Mouse (Mus musculus): ENCODE data around the gene Nox1. TPM values are rescaled to one million over a fixed set of nuclear protein-coding genes. Genes with fewer than 3 reads are reported as not detected.

Nox1 gene
- 0.05 and 0.11 TPM in 2 replicates for polyA plus RNA-seq (2015; fragmentation: Nextera tagmentation; extraction: Ambion mirVana)

DNA sequence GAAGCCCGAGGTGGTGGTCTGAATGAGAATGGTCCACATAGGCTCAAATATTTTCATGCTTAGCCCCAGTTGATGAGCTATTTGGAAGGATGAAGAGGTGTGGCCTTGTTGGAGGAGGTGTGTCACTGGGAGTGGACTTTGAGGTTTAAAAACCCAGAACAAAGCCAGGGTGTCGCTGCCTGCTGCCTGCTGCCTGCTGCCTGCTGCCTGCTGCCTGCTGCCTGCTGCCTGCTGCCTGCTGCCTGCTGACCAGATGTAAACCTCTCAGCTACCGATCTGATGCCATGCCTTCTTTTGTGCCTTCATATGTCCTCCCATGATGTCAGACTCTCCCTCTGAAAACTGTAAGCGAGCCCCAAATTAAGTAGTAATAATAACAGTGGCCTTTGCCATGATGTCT, at the start of gene Nox1:
TSS of gene Nox1 (minus strand) at position 101 of the 400 bp plus-strand sequence.
- no peaks in the 10 kb centered on the region for H3K36me3 ChIP-seq (ENCODE audit: control insufficient read depth, insufficient read depth, low read length)
- no peak within 1 kb of the TSS for H3K27ac ChIP-seq (ENCODE audit: low read length)
- H3K9me3 ChIP-seq (ENCODE audit: control insufficient read depth, low read length), result no peaks in the 10 kb centered on the region
- H3K9ac ChIP-seq (ENCODE audit: low read depth, low read length), result no peak within 1 kb of the TSS
- no peaks in the 10 kb centered on the region for H3K4me1 ChIP-seq (ENCODE audit: control insufficient read depth, insufficient read depth, low read length)
- H3K4me2 ChIP-seq (ENCODE audit: low read depth, low read length), result no peak within 1 kb of the TSS
- no peak within 1 kb of the TSS for H3K4me3 ChIP-seq (ENCODE audit: low read length)
- WGBS, result 66% methylated on average over 4 of the region's 4 CpGs
- no peak for ATAC-seq
- H3K27me3 ChIP-seq (replicated peaks; ENCODE audit: control insufficient read depth, insufficient read depth, low read length), result no peaks in the 10 kb centered on the region

DNA sequence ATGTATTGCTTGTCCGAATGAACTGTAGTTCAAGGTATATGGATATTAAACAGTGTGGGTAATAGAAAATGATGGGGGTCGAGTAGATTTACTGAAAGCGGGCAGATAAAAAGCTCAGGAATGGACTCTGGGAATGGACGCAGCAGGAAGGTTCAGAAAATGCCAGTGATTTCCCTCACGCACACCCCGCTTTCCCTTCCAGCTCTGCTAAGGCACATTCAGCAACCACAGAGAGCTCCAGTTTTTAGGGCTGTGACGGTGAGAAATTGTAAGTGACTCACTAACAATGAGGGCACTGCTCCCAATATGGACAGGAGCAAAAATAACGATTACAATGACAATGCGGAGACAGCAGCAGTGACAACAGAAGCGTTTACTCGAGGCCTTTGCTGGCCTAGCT, 40.4 kb upstream of the Nox1 start:
- H3K27ac ChIP-seq (ENCODE audit: low read length), result no peak overlapping the region
- no peak overlapping the region for H3K9ac ChIP-seq (ENCODE audit: low read depth, low read length)
- H3K36me3 ChIP-seq (ENCODE audit: control insufficient read depth, insufficient read depth, low read length), result no peaks in the 10 kb centered on the region
- 78% methylated on average over 11 of the region's 11 CpGs for WGBS
- no peak overlapping the region for H3K4me2 ChIP-seq (ENCODE audit: low read depth, low read length)
- H3K4me3 ChIP-seq (ENCODE audit: low read length), result no peak overlapping the region
- H3K4me1 ChIP-seq (ENCODE audit: control insufficient read depth, insufficient read depth, low read length), result no peaks in the 10 kb centered on the region
- no peaks in the 10 kb centered on the region for H3K9me3 ChIP-seq (ENCODE audit: control insufficient read depth, low read length)
- no peaks in the 10 kb centered on the region for H3K27me3 ChIP-seq (replicated peaks; ENCODE audit: control insufficient read depth, insufficient read depth, low read length)
- no peak for ATAC-seq

DNA sequence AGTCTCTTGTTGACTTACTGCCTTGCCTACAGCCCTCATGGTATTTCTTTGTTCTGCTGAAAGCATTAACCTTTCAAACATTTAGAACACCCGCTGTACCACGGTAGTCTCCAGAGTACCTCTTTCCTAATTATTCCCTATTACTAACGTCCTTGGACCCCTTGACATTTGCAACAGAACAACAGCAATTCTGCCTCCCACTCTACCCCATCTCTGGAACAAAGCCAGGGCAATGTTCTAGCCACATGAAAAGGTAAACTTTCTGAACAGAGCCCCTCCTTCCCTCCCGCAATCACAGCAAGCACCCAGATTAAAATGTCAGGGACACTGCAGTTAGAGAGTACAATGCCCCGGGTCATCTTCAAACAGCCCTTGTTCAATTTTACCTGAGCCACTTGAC, 39.4 kb upstream of the Nox1 start:
- Histone ChIP-seq H3K4me2 (ENCODE audit: low read depth, low read length) (no peak overlapping the region), H3K27me3 (replicated peaks; ENCODE audit: control insufficient read depth, insufficient read depth, low read length) (no peaks in the 10 kb centered on the region), H3K36me3 (ENCODE audit: control insufficient read depth, insufficient read depth, low read length) (no peaks in the 10 kb centered on the region), H3K4me1 (ENCODE audit: control insufficient read depth, insufficient read depth, low read length) (no peaks in the 10 kb centered on the region), H3K27ac (ENCODE audit: low read length) (no peak overlapping the region), H3K9ac (ENCODE audit: low read depth, low read length) (no peak overlapping the region), H3K4me3 (ENCODE audit: low read length) (no peak overlapping the region), H3K9me3 (ENCODE audit: control insufficient read depth, low read length) (no peaks in the 10 kb centered on the region)
- 69% methylated on average over 5 of the region's 5 CpGs for WGBS
- ATAC-seq, result no peak

DNA sequence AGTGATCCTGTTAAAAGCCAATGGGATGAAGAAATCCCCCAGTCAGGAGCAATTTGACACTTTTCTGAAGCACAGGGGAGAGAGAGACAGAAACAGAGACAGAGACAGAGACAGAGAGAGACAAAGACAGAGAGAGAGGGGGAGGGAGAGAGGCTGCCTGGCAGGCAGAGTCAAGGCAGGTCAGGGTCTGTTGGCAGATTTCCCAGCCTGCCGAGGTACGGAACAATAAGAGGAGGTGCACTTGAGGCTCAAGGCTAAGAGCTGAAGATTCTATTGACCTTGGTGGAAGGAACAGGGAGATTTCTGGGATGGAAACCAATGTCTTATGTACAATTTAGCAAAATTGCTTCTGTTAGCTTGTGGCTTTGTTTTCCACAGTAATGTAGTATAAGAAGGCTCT, 26.4 kb upstream of the Nox1 start:
- Histone ChIP-seq H3K27me3 (replicated peaks; ENCODE audit: control insufficient read depth, insufficient read depth, low read length) (no peaks in the 10 kb centered on the region), H3K4me1 (ENCODE audit: control insufficient read depth, insufficient read depth, low read length) (no peaks in the 10 kb centered on the region), H3K4me2 (ENCODE audit: low read depth, low read length) (no peak overlapping the region), H3K9ac (ENCODE audit: low read depth, low read length) (no peak overlapping the region), H3K4me3 (ENCODE audit: low read length) (no peak overlapping the region), H3K9me3 (ENCODE audit: control insufficient read depth, low read length) (no peaks in the 10 kb centered on the region), H3K27ac (ENCODE audit: low read length) (no peak overlapping the region), H3K36me3 (ENCODE audit: control insufficient read depth, insufficient read depth, low read length) (no peaks in the 10 kb centered on the region)
- ATAC-seq, result no peak
- WGBS, result 52% methylated on average over 2 of the region's 2 CpGs

DNA sequence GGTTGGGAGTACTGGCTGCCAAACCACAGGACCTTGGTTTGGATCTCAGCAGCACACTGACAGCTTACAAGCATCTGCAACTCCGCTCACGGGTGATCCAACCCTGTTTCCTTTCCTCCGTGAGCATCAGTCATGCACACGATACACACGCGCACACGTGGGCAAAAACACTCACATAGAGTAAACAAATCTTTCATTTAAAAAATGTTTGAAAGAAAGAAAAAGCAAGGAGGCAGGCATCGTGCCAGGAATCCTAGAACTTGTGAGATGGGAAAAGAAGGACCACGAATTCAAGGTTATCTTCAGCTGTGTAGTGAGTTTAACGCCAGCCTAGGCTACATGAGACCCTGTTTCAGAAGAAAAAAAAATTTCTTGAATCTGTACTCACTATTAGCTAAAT, 24.2 kb upstream of the Nox1 start:
- Histone ChIP-seq H3K27me3 (replicated peaks; ENCODE audit: control insufficient read depth, insufficient read depth, low read length) (no peaks in the 10 kb centered on the region), H3K4me1 (ENCODE audit: control insufficient read depth, insufficient read depth, low read length) (no peaks in the 10 kb centered on the region), H3K9ac (ENCODE audit: low read depth, low read length) (no peak overlapping the region), H3K9me3 (ENCODE audit: control insufficient read depth, low read length) (no peaks in the 10 kb centered on the region), H3K4me3 (ENCODE audit: low read length) (no peak overlapping the region), H3K36me3 (ENCODE audit: control insufficient read depth, insufficient read depth, low read length) (no peaks in the 10 kb centered on the region), H3K27ac (ENCODE audit: low read length) (no peak overlapping the region), H3K4me2 (ENCODE audit: low read depth, low read length) (no peak overlapping the region)
- no peak for ATAC-seq
- 84% methylated on average over 10 of the region's 10 CpGs for WGBS

DNA sequence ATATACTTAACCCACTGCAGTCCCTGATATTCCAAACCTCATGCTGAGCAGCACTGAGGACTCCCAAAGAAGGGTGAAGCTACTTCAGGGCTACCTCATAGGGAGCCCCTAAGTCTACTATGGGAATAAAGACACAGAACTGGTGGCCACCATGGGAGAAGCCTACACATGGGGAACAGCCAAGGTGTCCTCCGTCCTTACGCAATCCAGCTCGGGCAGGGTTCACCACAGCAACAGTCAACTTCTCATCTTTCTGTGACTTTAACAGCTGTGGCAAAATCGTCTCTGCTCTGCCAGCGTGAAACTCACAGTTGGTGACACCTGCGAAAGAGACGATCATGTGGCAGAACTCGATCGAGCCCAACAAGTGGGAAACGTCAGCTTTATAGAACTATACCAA, 16.5 kb upstream of the Nox1 start:
- Histone ChIP-seq H3K9me3 (ENCODE audit: control insufficient read depth, low read length) (no peaks in the 10 kb centered on the region), H3K4me3 (ENCODE audit: low read length) (no peak overlapping the region), H3K27me3 (replicated peaks; ENCODE audit: control insufficient read depth, insufficient read depth, low read length) (no peaks in the 10 kb centered on the region), H3K36me3 (ENCODE audit: control insufficient read depth, insufficient read depth, low read length) (no peaks in the 10 kb centered on the region), H3K9ac (ENCODE audit: low read depth, low read length) (no peak overlapping the region), H3K27ac (ENCODE audit: low read length) (no peak overlapping the region), H3K4me1 (ENCODE audit: control insufficient read depth, insufficient read depth, low read length) (no peaks in the 10 kb centered on the region), H3K4me2 (ENCODE audit: low read depth, low read length) (no peak overlapping the region)
- WGBS, result 88% methylated on average over 10 of the region's 10 CpGs
- no peak for ATAC-seq

DNA sequence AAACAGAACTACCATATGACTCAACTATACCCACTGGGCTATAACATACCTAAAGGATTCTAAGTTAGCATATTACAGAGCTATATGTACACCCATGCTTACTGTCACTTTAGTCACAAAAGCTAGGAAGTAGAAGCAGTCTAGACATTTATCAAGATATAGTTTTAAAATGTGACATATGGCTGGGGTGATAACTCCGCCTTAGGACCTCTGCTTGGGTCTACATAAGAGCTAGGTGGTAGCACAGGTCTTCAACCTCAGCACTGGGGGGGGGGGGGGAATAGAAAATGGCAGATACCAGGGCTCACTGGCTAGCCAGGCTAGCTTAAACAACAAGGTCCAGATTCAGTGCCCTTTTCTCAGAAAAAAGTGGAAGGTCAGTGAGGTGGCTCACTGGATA, 11.3 kb upstream of the Nox1 start:
- Histone ChIP-seq H3K9me3 (ENCODE audit: control insufficient read depth, low read length) (no peaks in the 10 kb centered on the region), H3K9ac (ENCODE audit: low read depth, low read length) (no peak overlapping the region), H3K27ac (ENCODE audit: low read length) (no peak overlapping the region), H3K36me3 (ENCODE audit: control insufficient read depth, insufficient read depth, low read length) (no peaks in the 10 kb centered on the region), H3K27me3 (replicated peaks; ENCODE audit: control insufficient read depth, insufficient read depth, low read length) (no peaks in the 10 kb centered on the region), H3K4me2 (ENCODE audit: low read depth, low read length) (no peak overlapping the region), H3K4me1 (ENCODE audit: control insufficient read depth, insufficient read depth, low read length) (no peaks in the 10 kb centered on the region), H3K4me3 (ENCODE audit: low read length) (no peak overlapping the region)
- ATAC-seq, result no peak
- 89% methylated on average over 1 of the region's 1 CpGs for WGBS

DNA sequence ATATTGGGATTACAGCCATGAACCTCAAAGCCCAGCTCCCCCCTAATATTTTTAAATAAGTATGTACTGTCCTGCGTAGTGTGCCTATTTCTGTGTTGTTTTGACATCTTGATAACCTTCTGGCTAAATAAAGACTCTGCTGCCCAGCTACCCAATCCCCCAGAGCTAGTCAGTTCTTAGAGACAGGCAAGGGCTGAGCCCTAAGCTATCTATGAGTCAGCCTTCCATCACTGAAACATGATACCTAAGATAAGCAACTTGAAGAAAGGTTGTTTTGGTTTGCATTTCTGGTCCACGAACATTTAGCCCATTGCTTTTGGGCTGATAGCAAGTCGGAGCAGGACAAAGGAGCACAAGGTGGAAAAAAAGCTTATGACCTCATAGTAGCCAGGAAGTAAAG, 1.1 kb downstream of the Nox1 start:
- 64% methylated on average over 3 of the region's 3 CpGs for WGBS
- H3K9me3 ChIP-seq (ENCODE audit: control insufficient read depth, low read length), result no peaks in the 10 kb centered on the region

DNA sequence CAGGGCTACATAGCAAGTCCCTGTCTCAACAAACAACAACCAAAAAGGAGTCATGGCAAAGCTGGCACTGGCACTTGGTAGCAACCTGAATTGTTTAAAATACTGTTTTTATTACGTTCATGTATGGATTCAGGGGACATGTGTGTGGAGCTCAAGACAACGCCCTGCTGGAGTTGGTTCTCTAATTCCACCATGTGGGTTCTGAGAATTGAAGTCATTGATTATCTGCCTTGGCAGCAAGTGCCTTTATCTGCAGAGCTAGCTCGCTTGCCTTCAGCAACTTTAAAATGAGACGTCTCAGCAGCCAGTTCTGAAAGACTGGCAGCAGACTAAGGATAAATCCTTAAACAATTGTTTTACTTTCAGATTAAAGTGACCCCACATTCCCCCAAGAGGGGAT, 3.6 kb downstream of the Nox1 start:
- no peak overlapping the region for H3K4me3 ChIP-seq (ENCODE audit: low read length)
- no peak overlapping the region for H3K9ac ChIP-seq (ENCODE audit: low read depth, low read length)
- WGBS, result 76% methylated on average over 4 of the region's 4 CpGs
- H3K4me2 ChIP-seq (ENCODE audit: low read depth, low read length), result no peak overlapping the region
- no peaks in the 10 kb centered on the region for H3K9me3 ChIP-seq (ENCODE audit: control insufficient read depth, low read length)
- no peaks in the 10 kb centered on the region for H3K4me1 ChIP-seq (ENCODE audit: control insufficient read depth, insufficient read depth, low read length)
- H3K27me3 ChIP-seq (replicated peaks; ENCODE audit: control insufficient read depth, insufficient read depth, low read length), result no peaks in the 10 kb centered on the region
- no peak overlapping the region for H3K27ac ChIP-seq (ENCODE audit: low read length)
- ATAC-seq, result no peak
- H3K36me3 ChIP-seq (ENCODE audit: control insufficient read depth, insufficient read depth, low read length), result no peaks in the 10 kb centered on the region

More for the DNA sequence above, 1.1 kb downstream of the Nox1 start:
- Histone ChIP-seq H3K4me2 (ENCODE audit: low read depth, low read length) (no peak overlapping the region), H3K27ac (ENCODE audit: low read length) (no peak overlapping the region), H3K4me1 (ENCODE audit: control insufficient read depth, insufficient read depth, low read length) (no peaks in the 10 kb centered on the region), H3K27me3 (replicated peaks; ENCODE audit: control insufficient read depth, insufficient read depth, low read length) (no peaks in the 10 kb centered on the region), H3K36me3 (ENCODE audit: control insufficient read depth, insufficient read depth, low read length) (no peaks in the 10 kb centered on the region), H3K9ac (ENCODE audit: low read depth, low read length) (no peak overlapping the region), H3K4me3 (ENCODE audit: low read length) (no peak overlapping the region)
- no peak for ATAC-seq

DNA sequence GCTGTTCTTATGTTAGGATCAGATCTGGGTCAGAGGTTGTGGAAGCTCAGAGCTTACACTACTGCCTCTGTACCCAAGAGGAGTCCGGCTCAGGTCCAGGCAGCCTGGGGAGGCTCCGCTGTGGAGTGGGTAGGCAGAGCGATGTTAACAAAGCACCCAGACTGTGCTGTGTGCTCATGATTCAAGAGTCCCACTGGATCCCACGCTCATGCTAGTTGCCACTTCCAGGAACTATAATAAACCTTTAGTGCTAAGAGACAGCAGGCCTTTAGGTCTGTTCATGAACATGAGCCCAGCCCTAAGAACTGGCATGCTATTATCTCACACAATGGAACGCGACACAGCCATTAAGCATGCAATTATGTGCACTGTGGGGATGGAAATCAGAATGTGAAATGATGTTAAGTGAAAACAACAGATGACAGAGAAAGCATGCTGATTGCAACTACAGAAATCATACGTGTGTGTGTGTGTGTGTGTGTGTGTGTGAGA, 10.6 kb downstream of the Nox1 start:
- Histone ChIP-seq H3K9ac (ENCODE audit: low read depth, low read length) (no peak overlapping the region), H3K4me3 (ENCODE audit: low read length) (no peak overlapping the region), H3K4me2 (ENCODE audit: low read depth, low read length) (no peak overlapping the region), H3K36me3 (ENCODE audit: control insufficient read depth, insufficient read depth, low read length) (no peaks in the 10 kb centered on the region), H3K27ac (ENCODE audit: low read length) (no peak overlapping the region), H3K27me3 (replicated peaks; ENCODE audit: control insufficient read depth, insufficient read depth, low read length) (no peaks in the 10 kb centered on the region), H3K4me1 (ENCODE audit: control insufficient read depth, insufficient read depth, low read length) (no peaks in the 10 kb centered on the region), H3K9me3 (ENCODE audit: control insufficient read depth, low read length) (no peaks in the 10 kb centered on the region)
- 86% methylated on average over 7 of the region's 7 CpGs for WGBS
- no peak for ATAC-seq
